Mouse (Mus musculus): ENCODE results near the gene Prkd2. TPM values are rescaled to one million over a fixed set of nuclear protein-coding genes. Genes with fewer than 3 reads are reported as not detected.

Gene Prkd2
- total and polyA plus RNA-seq, 3 experiments, result 9.8 to 39.0 (median 18.0) TPM

DNA sequence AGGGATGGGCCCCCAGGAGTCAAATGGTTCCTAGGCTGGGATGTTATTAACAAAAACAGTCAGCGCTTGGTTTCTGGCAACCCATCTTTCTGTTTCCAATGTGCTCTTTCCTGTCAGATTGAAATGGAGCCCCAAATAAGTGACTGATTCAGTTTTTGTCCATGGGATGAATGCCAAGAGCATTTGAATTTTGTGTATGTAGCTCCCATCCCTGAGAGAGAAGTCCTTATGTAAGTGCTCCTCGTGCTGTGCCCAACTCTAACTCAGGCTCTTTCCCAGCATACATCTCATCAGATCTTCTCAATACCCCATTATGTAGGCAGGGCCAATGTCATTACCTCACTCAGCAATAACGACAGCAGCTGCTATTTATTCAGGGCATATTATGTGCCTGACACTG, 25.0 kb upstream of the Prkd2 start:
- Histone ChIP-seq H3K4me2 (ENCODE audit: insufficient read depth, low read depth, poor library complexity, severe bottlenecking) (peak overlapping the region; percentile 86), H3K27me3 (replicated peaks) (no peaks in the 10 kb centered on the region), H3K4me3 (replicated peaks in 1 of 3; ENCODE audit: low read depth in 2 of 3, low read length in 2 of 3, poor library complexity in 1 of 3) (peak overlapping the region; percentile 82 to 95 (median 91)), H3K79me2 (replicated peaks; ENCODE audit: control insufficient read depth, extremely low read depth, insufficient read depth, poor library complexity, severe bottlenecking) (peaks cover 60% of the 10 kb centered on the region), H3K9ac (ENCODE audit: insufficient read depth, low read depth) (peak overlapping the region; percentile 99; the same call in 1 of the 2 replicates), H3K36me3 (replicated peaks in 1 of 2; ENCODE audit: control insufficient read depth in 1 of 2, insufficient read depth in 1 of 2, low read length in 1 of 2) (peaks cover 18 to 65% of the 10 kb centered on the region in 2 experiments), H3K27ac (ENCODE audit: insufficient read depth, low read depth) (no peak overlapping the region), H3K4me1 (ENCODE audit: control insufficient read depth in 1 of 2, insufficient read depth in 2 of 2) (peaks cover 25 to 66% of the 10 kb centered on the region in 2 experiments), H3K9me3 (replicated peaks; ENCODE audit: low read length) (no peaks in the 10 kb centered on the region)
- in situ Hi-C loops (cut with MboI; ENCODE audit: low pct_ligation_motif_present, low pct_unique_long_range_greater_than_20kb, low sequenced_read_pairs) (loop anchor here (5.0 kb wide), 1 partner anchor 90 kb away; the partner anchor contains the start of gene Ptgir), dilution Hi-C loops (cut with MboI; ENCODE audit: extremely low pct_ligation_motif_present, extremely low pct_unique_long_range_greater_than_20kb, low sequenced_read_pairs) (no loop called here)
- TF ChIP-seq ZMIZ1 (IDR thresholded peaks at IDR 0.05; ENCODE audit: low read depth, low read length) (no peak), TBP (conservative IDR thresholded peaks at IDR 0.05; ENCODE audit: low read depth, low read length) (no peak), EP300 (IDR thresholded peaks at IDR 0.05; ENCODE audit: low read length) (no peak), IRF4 (IDR thresholded peaks at IDR 0.05; ENCODE audit: low read depth, low read length) (no peak), ZKSCAN1 (IDR thresholded peaks at IDR 0.05; ENCODE audit: borderline replicate concordance, low read depth, low read length) (no peak), PAX5 (IDR thresholded peaks at IDR 0.05; ENCODE audit: low read length) (no peak), CHD2 (IDR thresholded peaks at IDR 0.05; ENCODE audit: low read length) (no peak)
- no peak for DNase-seq (ENCODE audit: extremely low read depth)

DNA sequence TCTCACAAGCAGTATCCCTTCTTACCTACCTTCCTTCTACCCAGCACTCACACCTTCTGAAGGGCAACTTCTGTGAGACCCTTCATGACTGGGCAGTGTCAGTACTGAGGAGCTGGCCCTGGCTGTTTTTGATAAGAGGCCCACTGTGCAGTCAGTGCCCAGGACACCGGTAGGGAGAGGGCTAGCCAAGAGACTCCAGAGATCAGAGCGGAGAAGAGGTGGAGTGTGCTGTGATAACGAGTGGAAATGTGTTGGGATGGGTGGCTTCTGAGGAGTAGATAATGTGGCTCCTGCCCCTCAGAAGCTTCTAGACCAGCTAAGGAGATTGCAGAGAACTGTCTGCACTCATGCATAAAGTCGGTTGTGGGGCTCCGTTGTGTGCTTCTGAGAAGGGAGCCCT, 22.9 kb upstream of the Prkd2 start:
- Histone ChIP-seq H3K27ac (ENCODE audit: insufficient read depth, low read depth) (no peak overlapping the region), H3K79me2 (replicated peaks; ENCODE audit: control insufficient read depth, extremely low read depth, insufficient read depth, poor library complexity, severe bottlenecking) (peaks cover 67% of the 10 kb centered on the region), H3K9ac (ENCODE audit: insufficient read depth, low read depth) (no peak overlapping the region), H3K4me3 (replicated peaks in 1 of 3; ENCODE audit: low read depth in 2 of 3, low read length in 2 of 3, poor library complexity in 1 of 3) (no peak overlapping the region), H3K4me1 (ENCODE audit: control insufficient read depth in 1 of 2, insufficient read depth in 2 of 2) (peaks cover 25 to 81% of the 10 kb centered on the region in 2 experiments), H3K4me2 (ENCODE audit: insufficient read depth, low read depth, poor library complexity, severe bottlenecking) (no peak overlapping the region), H3K36me3 (replicated peaks in 1 of 2; ENCODE audit: control insufficient read depth in 1 of 2, insufficient read depth in 1 of 2, low read length in 1 of 2) (peaks cover 22 to 65% of the 10 kb centered on the region in 2 experiments), H3K27me3 (replicated peaks) (no peaks in the 10 kb centered on the region), H3K9me3 (replicated peaks; ENCODE audit: low read length) (no peaks in the 10 kb centered on the region)
- TF ChIP-seq USF2 (conservative IDR thresholded peaks at IDR 0.05; ENCODE audit: low read depth, low read length) (no peak), KAT2A (IDR thresholded peaks at IDR 0.05; ENCODE audit: insufficient replicate concordance, low read length) (no peak), POLR2AphosphoS2 (IDR thresholded peaks at IDR 0.05; ENCODE audit: low read depth, low read length) (no peak), RAD21 (IDR thresholded peaks at IDR 0.05; ENCODE audit: low read depth, low read length) (no peak), GABPA (IDR thresholded peaks at IDR 0.05; ENCODE audit: insufficient replicate concordance, low read depth, low read length) (no peak), CHD1 (IDR thresholded peaks at IDR 0.05; ENCODE audit: low read depth, low read length) (no peak), CHD2 (IDR thresholded peaks at IDR 0.05; ENCODE audit: low read length) (no peak), JUND (conservative IDR thresholded peaks at IDR 0.05; ENCODE audit: low read depth, low read length) (no peak), CTCF (conservative IDR thresholded peaks at IDR 0.05 in 1 of 2, IDR thresholded peaks at IDR 0.05 in 1 of 2; ENCODE audit: low read depth in 2 of 2, low read length in 2 of 2) (no peak), RCOR1 (conservative IDR thresholded peaks at IDR 0.05; ENCODE audit: low read depth, low read length) (no peak), MXI1 (IDR thresholded peaks at IDR 0.05; ENCODE audit: low read depth, low read length) (no peak), JUN (IDR thresholded peaks at IDR 0.05; ENCODE audit: insufficient read depth, low read depth, low read length) (no peak), PAX5 (IDR thresholded peaks at IDR 0.05; ENCODE audit: low read length) (no peak), MEF2A (IDR thresholded peaks at IDR 0.05; ENCODE audit: borderline replicate concordance, low read depth, low read length) (no peak)
- in situ Hi-C loops (cut with MboI; ENCODE audit: low pct_ligation_motif_present, low pct_unique_long_range_greater_than_20kb, low sequenced_read_pairs), result loop anchor here (5.0 kb wide), 1 partner anchor 88 kb away; the partner anchor contains the start of gene Ptgir
- DNase-seq (ENCODE audit: extremely low read depth), result no peak
- dilution Hi-C loops (cut with MboI; ENCODE audit: extremely low pct_ligation_motif_present, extremely low pct_unique_long_range_greater_than_20kb, low sequenced_read_pairs), result no loop called here
